Mouse (Mus musculus): ENCODE data around the gene Nfkbia.

- TF ChIP-seq POLR2A (IDR thresholded peaks at IDR 0.05; ENCODE audit: borderline replicate concordance, extremely low read depth, low read depth, low read length): no peak
- TF ChIP-seq CTCF (IDR thresholded peaks at IDR 0.05; ENCODE audit: insufficient read depth, low read length): no peak
These were observed 13.0 kb upstream of the Nfkbia start for GRCm38 (mm10) chr12:55505314-55506028.

All from lung, adult 2 months (tissue).